Comparison of ENCODE assay signal across 9 mouse cellular contexts in the genomic region with DNA sequence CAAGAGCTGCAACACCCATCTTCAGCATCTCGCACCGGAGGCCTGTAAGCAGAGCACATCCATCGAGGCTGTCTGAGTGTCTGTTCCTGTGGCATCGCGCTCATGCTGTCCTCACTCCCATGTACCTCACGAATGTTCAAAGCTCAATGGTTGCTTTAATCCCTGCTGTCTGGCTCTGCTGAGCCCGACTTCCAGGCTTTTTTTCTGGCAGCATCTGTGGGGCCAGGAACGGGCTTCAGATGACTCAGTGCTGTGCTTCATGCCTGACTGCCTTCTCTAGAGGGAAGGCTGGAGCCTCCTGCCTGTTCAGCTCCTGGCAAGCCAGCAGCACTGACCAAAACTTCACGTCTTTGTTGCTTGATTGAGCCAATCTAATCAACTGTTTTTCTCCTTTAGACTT.
DNase-seq lines count a peak whose midpoint lies in the region; ATAC-seq and TF ChIP-seq lines count a peak whose summit lies in the region.
"Had no signal": no experiment of that assay in that cellular context is flagged by ENCODE, and none has a peak within 500 bp of the region (broad histone marks: within the 10 kb centered on the region; RNA-seq: fewer than 3 reads in every experiment).

No protein-coding gene starts in this region.

- H3K4me3 ChIP-seq in layer of hippocampus, adult 2 months, result no peak overlapping the region
- H3K4me3 ChIP-seq in cerebellum, adult 2 months (replicated peaks; ENCODE audit: insufficient read depth, low read depth, low read length), result no peak overlapping the region
- H3K4me3 ChIP-seq in kidney, embryonic 16.5 days (ENCODE audit: low read length), result no peak overlapping the region
- H3K4me3 ChIP-seq: heart, embryonic 15.5 days had no signal

- H3K36me3 ChIP-seq in kidney, embryonic 16.5 days (ENCODE audit: insufficient read depth, low read length), result 0 out of 2 replicates have a peak, but pooled peaks cover 3% of the 10 kb centered on the region
- H3K36me3 ChIP-seq: heart, embryonic 15.5 days had no signal

- peak; percentile 85 for ATAC-seq in kidney, embryonic 16.5 days (ENCODE audit: low FRiP score, low TSS enrichment)

- peak overlapping the region; percentile 78 for H3K27ac ChIP-seq in layer of hippocampus, adult 2 months
- peak overlapping the region; percentile 60 for H3K27ac ChIP-seq in cerebellum, adult 2 months (ENCODE audit: insufficient read depth, low read length)
- H3K27ac ChIP-seq in kidney, embryonic 16.5 days (ENCODE audit: low read length), result peak overlapping the region; percentile 86
- H3K27ac ChIP-seq: heart, embryonic 15.5 days had no signal

- 16% methylated on average over 9 of the region's 9 CpGs for WGBS in cerebellum, adult 2 months
- 51% methylated on average over 9 of the region's 9 CpGs for WGBS in kidney, embryonic 16.5 days

- H3K4me1 ChIP-seq in cerebellum, adult 2 months (ENCODE audit: control insufficient read depth, insufficient read depth, low read length), result peaks cover 14% of the 10 kb centered on the region
- peaks cover 27% of the 10 kb centered on the region for H3K4me1 ChIP-seq in kidney, embryonic 16.5 days (ENCODE audit: insufficient read depth, low read length)

- no peaks in the 10 kb centered on the region for H3K27me3 ChIP-seq in cerebellum, adult 2 months (ENCODE audit: control insufficient read depth, insufficient read depth, low read length)
- H3K27me3 ChIP-seq in kidney, embryonic 16.5 days (ENCODE audit: insufficient read depth, low read length), result no peaks in the 10 kb centered on the region
- H3K27me3 ChIP-seq: heart, embryonic 15.5 days had no signal

- no peak for DNase-seq in layer of hippocampus, adult 2 months (ENCODE audit: low spot score in 2 of 2)
- DNase-seq in layer of hippocampus, adult 11-12 months (ENCODE audit: low spot score), result no peak
- DNase-seq in MN1 (ENCODE audit: low spot score), result peak; percentile 71
- peak; percentile 79 to 92 for DNase-seq in cerebellum, adult 2 months
- DNase-seq in spleen, postnatal 14 days (ENCODE audit: low spot score in 2 of 2), result no peak
- DNase-seq in frontal cortex, postnatal 14 days (ENCODE audit: low spot score in 2 of 2), result no peak
- no peak for DNase-seq in thymus, postnatal 10 days (ENCODE audit: low spot score in 2 of 2)

- no peak overlapping the region for H3K4me2 ChIP-seq in kidney, embryonic 16.5 days (replicated peaks; ENCODE audit: low read depth, low read length)
- H3K4me2 ChIP-seq: heart, embryonic 15.5 days had no signal

- H3K9me3 ChIP-seq in kidney, embryonic 16.5 days (ENCODE audit: low read length), result no peaks in the 10 kb centered on the region
- H3K9me3 ChIP-seq: heart, embryonic 15.5 days had no signal

- H3K9ac ChIP-seq in kidney, embryonic 16.5 days (replicated peaks; ENCODE audit: low read length), result no peak overlapping the region
- H3K9ac ChIP-seq: heart, embryonic 15.5 days had no signal

- no peak for TF ChIP-seq CTCF in layer of hippocampus, adult 2 months (conservative IDR thresholded peaks at IDR 0.05)
- TF ChIP-seq CTCF in cerebellum, adult 2 months (IDR thresholded peaks at IDR 0.05; ENCODE audit: borderline replicate concordance, insufficient read depth, low read depth, low read length), result no peak

- TF ChIP-seq POLR2A in cerebellum, adult 2 months (IDR thresholded peaks at IDR 0.05; ENCODE audit: borderline replicate concordance, insufficient read depth, low read length), result no peak

Comparison
In these comparisons a context has a peak if more than half of its experiments do, and no peak if none do; other contexts are left out.
1. DNase-seq: peak in MN1 (single experiment) and cerebellum, adult 2 months (2 of 2); none in layer of hippocampus, adult 2 months (0 of 2), layer of hippocampus, adult 11-12 months (single experiment), spleen, postnatal 14 days (0 of 2), frontal cortex, postnatal 14 days (0 of 2) and thymus, postnatal 10 days (0 of 2).
2. Peak in every context shown above with its lines, with median percentiles within 50 percentile points of each other: H3K27ac ChIP-seq.